Mouse (Mus musculus) forebrain, postnatal 0 days (tissue): ENCODE results near the gene Muc2. TPM values are rescaled to one million over a fixed set of nuclear protein-coding genes. Genes with fewer than 3 reads are reported as not detected.

Experiments
- ATAC-seq: fragments of 200-750 bp; cut with Nextera tagmentation; 2 replicates; pipeline ENCODE4 v1.8.0; 2017; ENCODE audit warnings: mild to moderate bottlenecking, moderate library complexity
- DNase-seq: peaks from one replicate; pipeline ENCODE4 v3.0.0-alpha.2; 2015
- H3K27ac ChIP-seq: fragments of 300-500 bp; sonication (generic); 2 replicates; pipeline ENCODE4 v1.5.1; 2014; ENCODE audit warnings: low read depth, mild to moderate bottlenecking, antibody characterized with exemption, low read length, moderate library complexity, mixed read lengths
- H3K27me3 ChIP-seq: fragments of 300-500 bp; sonication (generic); 2 replicates; pipeline ENCODE4 v1.6.1; 2014; ENCODE audit warnings: mild to moderate bottlenecking, low read length, mixed read lengths; ENCODE audit not compliant: insufficient read depth
- H3K36me3 ChIP-seq: fragments of 300-500 bp; sonication (generic); 2 replicates; pipeline ENCODE4 v1.6.1; 2014; ENCODE audit warnings: mild to moderate bottlenecking, moderate library complexity; ENCODE audit not compliant: insufficient read depth
- H3K4me1 ChIP-seq: fragments of 300-500 bp; sonication (generic); 2 replicates; pipeline ENCODE4 v1.6.1; 2014; ENCODE audit warnings: antibody characterized with exemption; ENCODE audit not compliant: insufficient read depth
- H3K4me2 ChIP-seq: fragments of 300-500 bp; sonication (generic); 2 replicates; pipeline ENCODE4 v1.6.1; 2014; ENCODE audit warnings: low read depth, mild to moderate bottlenecking, moderate library complexity
- H3K4me3 ChIP-seq: fragments of 300-500 bp; sonication (generic); 2 replicates; pipeline ENCODE4 v1.5.1; 2014; ENCODE audit warnings: low read depth, low read length, mixed read lengths
- H3K9ac ChIP-seq: fragments of 300-500 bp; sonication (generic); 2 replicates; pipeline ENCODE4 v1.6.1; 2014; ENCODE audit warnings: mild to moderate bottlenecking
- H3K9me3 ChIP-seq: fragments of 300-500 bp; sonication (generic); 2 replicates; pipeline ENCODE4 v1.6.1; 2016; ENCODE audit warnings: low read length
- CTCF ChIP-seq: sonication (generic); IDR thresholded peaks from 2 replicates; pipeline ENCODE4 v1.5.1; 2016; ENCODE audit warnings: antibody characterized with exemption, control low read depth, low read depth
- WGBS: fragments of 180-500 bp; shearing (Covaris S2); extraction: QIAGEN DNeasy Blood & Tissue Kit; methylation state at CpG from one replicate; pipeline ENCODE4 v1.1.7; 2014; 5-methylcytosine and 5-hydroxymethylcytosine counted together
- polyA plus RNA-seq: library from polyadenylated mRNA; unstranded; fragments of >200 nt; fragmentation: Nextera tagmentation; extraction: Ambion mirVana; gene quantifications from 2 replicates; pipeline ENCODE4 v1.2.1, GENCODE M21; 2015
- total RNA-seq: library from RNA; depleted of rRNA; stranded (reverse); fragments of >200 nt; gene quantifications from 2 replicates; pipeline ENCODE4 v1.2.3, GENCODE M21; 2014

Gene Muc2
- total and polyA plus RNA-seq, 2 experiments from 2014 or later = 0.08 to 0.38 TPM

GRCm38 (mm10) chr7:141758291-141758690, 68.2 kb downstream of the Muc2 start:
- no peaks in the 10 kb centered on the region for H3K27me3 ChIP-seq
- TF ChIP-seq CTCF = no peak
- H3K27ac ChIP-seq = no peak overlapping the region
- DNase-seq = no peak
- no peak overlapping the region for H3K4me2 ChIP-seq
- H3K36me3 ChIP-seq = no peaks in the 10 kb centered on the region
- H3K9me3 ChIP-seq = no peaks in the 10 kb centered on the region
- no peak for ATAC-seq
- H3K4me3 ChIP-seq = no peak overlapping the region
- 89% methylated on average over 4 of the region's 4 CpGs for WGBS
- H3K9ac ChIP-seq = no peak overlapping the region
- H3K4me1 ChIP-seq = no peaks in the 10 kb centered on the region

DNA sequence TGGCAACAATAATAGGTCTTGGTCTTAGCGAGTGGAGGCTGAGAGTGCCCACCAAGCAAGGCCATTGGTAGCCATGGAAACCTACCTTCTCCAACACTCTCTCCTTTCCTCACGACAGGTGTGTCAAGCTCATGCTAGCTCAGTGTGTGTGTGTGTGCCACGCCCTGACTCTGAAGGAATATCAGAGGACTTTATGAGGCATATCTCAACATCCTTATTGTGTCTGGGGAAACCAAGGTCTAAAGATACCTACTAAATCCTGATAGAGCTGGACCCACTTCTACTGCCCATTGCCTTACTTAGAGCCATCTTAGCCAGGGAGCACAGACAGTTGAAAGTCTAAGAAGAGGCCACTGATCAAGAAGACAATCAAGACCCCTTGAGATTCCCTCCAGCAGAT, 80.4 kb downstream of the Muc2 start:
- TF ChIP-seq CTCF = no peak
- H3K9me3 ChIP-seq = no peaks in the 10 kb centered on the region
- no peaks in the 10 kb centered on the region for H3K27me3 ChIP-seq
- WGBS = 92% methylated on average over 3 of the region's 3 CpGs
- no peak overlapping the region for H3K4me2 ChIP-seq
- H3K9ac ChIP-seq = no peak overlapping the region
- no peak for ATAC-seq
- no peak overlapping the region for H3K4me3 ChIP-seq
- no peaks in the 10 kb centered on the region for H3K4me1 ChIP-seq
- H3K27ac ChIP-seq = no peak overlapping the region
- H3K36me3 ChIP-seq = no peaks in the 10 kb centered on the region
- no peak for DNase-seq

DNA sequence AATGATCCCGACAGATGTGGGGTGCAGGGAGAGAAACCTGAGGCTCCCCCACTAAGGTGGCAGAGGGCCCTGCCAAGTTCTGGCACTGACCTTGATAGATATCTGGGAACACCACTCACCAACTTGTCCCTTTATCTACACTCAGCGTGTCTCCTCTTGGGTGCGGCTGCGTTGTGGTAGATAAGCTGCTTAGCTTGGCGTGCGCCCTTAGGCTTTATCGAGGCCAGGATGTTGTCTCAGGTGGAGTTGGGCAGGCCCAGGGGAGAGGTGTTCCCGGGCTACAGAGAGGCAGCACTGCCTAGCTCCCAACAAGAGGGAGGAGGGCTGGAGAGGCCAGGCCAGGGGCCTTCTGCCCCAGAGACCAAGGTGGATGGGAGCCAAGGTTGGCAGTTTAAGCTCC, 80.8 kb downstream of the Muc2 start:
- 87% methylated on average over 8 of the region's 8 CpGs for WGBS
- H3K36me3 ChIP-seq = no peaks in the 10 kb centered on the region

GRCm38 (mm10) chr7:141772058-141772557, 82.0 kb downstream of the Muc2 start:
- Histone ChIP-seq H3K4me2 (no peak overlapping the region), H3K27ac (no peak overlapping the region), H3K4me3 (no peak overlapping the region), H3K9ac (no peak overlapping the region), H3K36me3 (no peaks in the 10 kb centered on the region), H3K9me3 (no peaks in the 10 kb centered on the region), H3K4me1 (no peaks in the 10 kb centered on the region), H3K27me3 (no peaks in the 10 kb centered on the region)
- TF ChIP-seq CTCF = no peak
- WGBS = 39% methylated on average over 1 of the region's 1 CpGs
- ATAC-seq (no peak), DNase-seq (no peak)

More for the DNA sequence above, 80.8 kb downstream of the Muc2 start:
- H3K9me3 ChIP-seq = no peaks in the 10 kb centered on the region
- H3K27ac ChIP-seq = no peak overlapping the region
- DNase-seq (no peak), ATAC-seq (no peak)
- TF ChIP-seq CTCF = no peak
- no peak overlapping the region for H3K4me2 ChIP-seq
- no peaks in the 10 kb centered on the region for H3K27me3 ChIP-seq
- no peaks in the 10 kb centered on the region for H3K4me1 ChIP-seq
- H3K4me3 ChIP-seq = no peak overlapping the region
- no peak overlapping the region for H3K9ac ChIP-seq

DNA sequence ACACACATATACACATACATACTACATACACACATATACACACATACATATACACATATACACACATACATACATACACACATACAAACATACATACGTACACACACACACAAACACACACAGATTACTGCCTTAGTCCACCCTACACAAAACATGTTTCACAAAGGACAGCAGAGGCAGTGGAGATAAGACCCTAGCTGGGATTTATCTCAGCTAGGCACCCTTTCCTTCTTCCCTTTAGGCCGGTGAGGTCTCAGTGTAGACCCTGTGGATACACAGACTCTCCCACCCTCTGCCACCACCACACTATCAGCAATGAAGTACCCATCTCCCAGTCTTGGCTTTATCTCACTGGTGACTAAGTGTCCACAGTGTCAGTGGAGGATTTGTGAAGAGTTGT, 84.7 kb downstream of the Muc2 start:
- H3K27me3 ChIP-seq = no peaks in the 10 kb centered on the region
- 96% methylated on average over 2 of the region's 2 CpGs for WGBS
- no peak for ATAC-seq
- no peak overlapping the region for H3K4me3 ChIP-seq
- H3K9ac ChIP-seq = no peak overlapping the region
- no peaks in the 10 kb centered on the region for H3K4me1 ChIP-seq
- no peak overlapping the region for H3K4me2 ChIP-seq
- no peak overlapping the region for H3K27ac ChIP-seq
- DNase-seq = no peak
- no peaks in the 10 kb centered on the region for H3K9me3 ChIP-seq
- no peak for TF ChIP-seq CTCF
- no peaks in the 10 kb centered on the region for H3K36me3 ChIP-seq

- H3K4me3 ChIP-seq = no peak overlapping the region
- no peak for TF ChIP-seq CTCF
- WGBS = 94% methylated on average over 5 of the region's 5 CpGs
- no peak for ATAC-seq
- no peaks in the 10 kb centered on the region for H3K9me3 ChIP-seq
- no peak overlapping the region for H3K9ac ChIP-seq
- H3K27ac ChIP-seq = no peak overlapping the region
- no peak overlapping the region for H3K4me2 ChIP-seq
- no peak for DNase-seq
- H3K36me3 ChIP-seq = no peaks in the 10 kb centered on the region
- no peaks in the 10 kb centered on the region for H3K27me3 ChIP-seq
- H3K4me1 ChIP-seq = no peaks in the 10 kb centered on the region
Observed at GRCm38 (mm10) chr7:141776199-141776598, 86.1 kb downstream of the Muc2 start.

DNA sequence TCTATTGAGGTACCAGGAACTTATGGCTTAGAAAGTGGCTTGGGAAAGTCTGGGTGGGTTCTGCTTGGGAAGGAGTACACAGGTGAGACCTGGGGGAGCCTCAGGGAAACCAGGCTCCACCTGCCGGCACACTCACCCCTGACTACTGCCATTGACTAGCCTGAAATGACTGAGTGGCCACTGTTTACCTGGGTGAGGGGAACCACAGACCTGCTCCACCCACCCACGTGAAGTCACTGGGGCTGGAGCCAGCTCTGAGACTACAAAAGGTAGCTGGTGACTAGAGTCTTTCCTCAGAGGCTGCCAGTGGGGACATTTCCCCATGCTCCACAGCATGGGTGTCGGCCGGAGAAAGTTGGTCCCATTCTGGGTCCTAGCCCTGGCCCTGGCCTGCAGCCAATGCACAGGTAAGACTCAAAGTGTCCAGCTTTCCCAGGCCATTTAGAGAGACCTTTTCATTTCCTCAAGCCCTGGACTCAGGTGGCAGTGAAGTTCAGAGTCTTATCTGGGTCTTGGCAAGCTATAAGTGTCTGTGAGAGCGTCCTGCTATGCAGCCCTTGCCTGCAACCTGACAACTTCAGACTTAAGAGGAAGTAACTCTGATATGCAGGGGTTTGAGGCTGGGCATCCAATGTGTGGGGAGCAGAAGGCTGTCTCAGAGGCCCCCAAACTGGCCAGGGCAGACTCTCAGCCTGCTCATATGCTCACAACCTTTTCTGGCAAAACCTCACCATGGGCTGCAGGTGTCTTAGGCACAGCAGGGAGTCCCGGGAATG, 98.7 kb downstream of the Muc2 start, which contains the start of gene Muc5ac:
Muc5ac (plus strand) TSS at position 296 of the 776 bp plus-strand sequence.
- no peak for TF ChIP-seq CTCF
- no peak within 1 kb of the TSS for H3K4me2 ChIP-seq
- WGBS = 84% methylated on average over 6 of the region's 6 CpGs

More for the DNA sequence above, 98.7 kb downstream of the Muc2 start, which contains the start of gene Muc5ac:
- Histone ChIP-seq H3K9me3 (no peaks in the 10 kb centered on the region), H3K27me3 (no peaks in the 10 kb centered on the region), H3K4me1 (no peaks in the 10 kb centered on the region), H3K36me3 (no peaks in the 10 kb centered on the region), H3K9ac (no peak within 1 kb of the TSS), H3K4me3 (no peak within 1 kb of the TSS), H3K27ac (no peak within 1 kb of the TSS)
- DNase-seq = no peak
- ATAC-seq = no peak
